Mouse (Mus musculus) T-cell, adult 2 months (primary cell): ENCODE results near the gene Fabp7.
A peak's percentile ranks its signal among the peaks of the same experiment; 100 is the strongest.

Experiments used
- DNase-seq: peaks from one replicate; pipeline ENCODE4 v3.0.0; 2022; ENCODE audit warnings: low spot score

Fabp7 gene

GRCm38 (mm10) chr10:57784876-57785150 is at the start of gene Fabp7:
TSS of gene Fabp7 (plus strand) at chr10:57784881.
- no peak for DNase-seq

- no peak for DNase-seq
These were observed 43.9 kb upstream of the Fabp7 start for GRCm38 (mm10) chr10:57740733-57741132.

DNA sequence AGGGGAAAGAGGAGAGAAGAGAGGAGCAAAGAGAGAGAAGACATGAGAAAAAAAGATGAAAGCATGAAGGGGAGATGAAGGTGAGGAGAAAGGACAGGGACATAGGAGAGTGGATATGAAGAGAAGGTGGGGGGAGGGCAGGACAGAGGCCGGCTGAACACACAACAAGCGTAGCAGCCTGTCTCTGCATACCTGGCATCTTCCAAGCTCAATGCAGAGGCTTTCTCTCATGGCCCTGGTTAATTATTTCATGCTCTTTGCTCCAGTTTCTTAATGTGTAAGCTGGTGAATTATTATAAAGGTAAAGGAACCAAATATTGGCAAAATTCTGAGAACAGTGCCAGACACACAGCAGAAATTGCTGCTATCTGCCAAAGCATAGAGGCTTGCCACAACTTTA is 43.3 kb upstream of the Fabp7 start:
- DNase-seq: no peak

GRCm38 (mm10) chr10:57743045-57743444 is 41.6 kb upstream of the Fabp7 start:
- DNase-seq: no peak

DNA sequence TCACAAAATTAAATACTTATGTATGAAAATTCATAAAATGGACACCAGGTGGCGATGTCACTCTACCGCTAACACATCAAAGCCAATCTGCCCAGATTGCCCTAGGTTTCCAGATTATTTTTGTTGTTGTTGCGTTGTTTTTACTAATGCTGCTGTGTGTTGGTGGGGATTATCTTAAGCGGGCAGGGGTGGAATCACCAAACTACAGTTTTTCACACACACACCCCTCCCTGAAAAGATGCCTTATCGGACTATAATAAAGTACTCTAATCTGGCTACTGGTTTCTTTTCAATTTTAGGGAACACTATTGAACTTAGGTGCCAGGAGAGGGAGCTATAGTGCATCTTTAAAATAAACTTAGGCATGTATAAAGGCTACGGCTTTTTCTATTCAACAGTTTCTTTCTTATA is 41.1 kb upstream of the Fabp7 start:
- peak; percentile 52 for DNase-seq

GRCm38 (mm10) chr10:57744128-57744765 is 40.4 kb upstream of the Fabp7 start:
- no peak for DNase-seq

GRCm38 (mm10) chr10:57745452-57745851 is 39.2 kb upstream of the Fabp7 start:
- DNase-seq: no peak

DNA sequence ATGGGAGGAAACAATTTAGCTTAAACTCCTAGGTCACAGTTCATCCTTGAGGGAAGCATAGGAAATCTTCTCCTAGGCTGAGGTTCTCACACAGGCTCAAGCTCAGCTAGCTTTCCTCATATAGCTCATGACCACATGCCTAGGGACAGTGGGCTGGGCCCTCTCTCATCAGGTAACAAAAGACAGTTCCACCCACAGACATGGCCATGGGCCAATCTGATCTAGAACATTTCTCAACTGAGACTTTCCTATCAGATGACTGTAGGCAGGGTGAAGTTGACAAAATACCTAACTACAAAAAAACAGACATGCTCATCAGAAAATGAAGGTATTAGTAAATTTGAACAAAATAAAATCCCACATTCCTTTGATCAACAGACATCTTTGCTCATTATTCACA is 37.6 kb upstream of the Fabp7 start:
- DNase-seq: no peak

GRCm38 (mm10) chr10:57753343-57753742 is 31.3 kb upstream of the Fabp7 start:
- peak; percentile 76 for DNase-seq

GRCm38 (mm10) chr10:57755201-57755736 is 29.4 kb upstream of the Fabp7 start:
- no peak for DNase-seq

GRCm38 (mm10) chr10:57758999-57759398 is 25.7 kb upstream of the Fabp7 start:
- no peak for DNase-seq

DNA sequence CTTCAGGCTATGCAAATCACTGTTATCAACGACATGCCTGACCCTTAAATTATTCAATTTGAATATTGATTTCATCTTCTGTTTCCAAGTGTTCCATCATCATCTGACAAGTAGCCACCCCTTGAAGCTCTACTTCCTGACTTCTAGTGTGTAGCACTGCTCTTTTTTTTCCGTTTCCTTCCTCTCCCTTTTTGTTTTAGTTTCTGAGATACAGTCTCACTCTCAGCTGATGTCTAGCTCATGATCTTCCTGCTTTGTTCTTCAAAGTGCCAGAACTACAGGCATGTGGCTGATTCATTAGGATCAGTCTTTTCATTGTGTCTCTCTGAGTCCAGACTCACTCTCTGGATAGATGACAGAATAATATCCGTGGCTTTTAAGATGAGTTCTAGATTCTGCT is 24.0 kb upstream of the Fabp7 start:
- no peak for DNase-seq

DNA sequence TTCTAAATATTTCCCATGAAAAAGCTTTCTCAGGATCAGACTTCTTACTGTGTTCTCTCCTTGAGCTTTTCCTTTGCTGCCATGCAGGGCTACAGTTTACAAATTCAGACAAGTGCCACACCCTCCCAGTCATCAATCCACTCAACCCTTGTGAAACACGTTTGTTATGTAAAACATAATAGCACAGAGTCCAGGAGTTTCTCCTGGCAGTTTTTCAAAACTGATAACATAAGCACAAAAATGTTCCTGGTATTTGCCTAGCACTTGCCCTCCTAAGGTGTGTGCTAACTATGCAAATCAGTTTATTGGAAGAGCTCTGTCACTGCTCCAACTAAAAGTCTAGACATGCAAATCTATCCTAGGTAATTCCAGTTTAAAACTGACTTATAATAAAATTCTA is 21.6 kb upstream of the Fabp7 start:
- DNase-seq: no peak

- DNase-seq: no peak
These were observed 1.2 kb upstream of the Fabp7 start for GRCm38 (mm10) chr10:57783289-57784130.

- DNase-seq: no peak
These were observed 378 bp upstream of the Fabp7 start for GRCm38 (mm10) chr10:57784131-57784875.

DNA sequence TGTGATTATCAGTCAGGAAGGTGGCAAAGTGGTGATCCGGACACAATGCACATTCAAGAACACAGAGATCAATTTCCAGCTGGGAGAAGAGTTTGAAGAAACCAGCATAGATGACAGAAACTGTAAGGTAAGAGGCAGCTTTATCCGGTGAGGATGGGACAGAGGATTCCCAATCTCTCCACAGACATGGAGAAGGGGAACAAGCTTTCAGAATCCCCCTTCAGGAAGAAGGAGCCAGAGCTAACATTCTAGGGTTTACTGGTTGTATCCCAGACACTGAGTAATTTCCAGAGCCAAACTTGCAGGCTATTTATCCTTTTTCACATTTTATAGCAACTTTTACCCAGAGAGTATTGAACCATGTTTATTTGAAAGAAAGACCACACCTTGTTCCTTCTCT is 871 bp downstream of the Fabp7 start:
- DNase-seq: no peak

DNA sequence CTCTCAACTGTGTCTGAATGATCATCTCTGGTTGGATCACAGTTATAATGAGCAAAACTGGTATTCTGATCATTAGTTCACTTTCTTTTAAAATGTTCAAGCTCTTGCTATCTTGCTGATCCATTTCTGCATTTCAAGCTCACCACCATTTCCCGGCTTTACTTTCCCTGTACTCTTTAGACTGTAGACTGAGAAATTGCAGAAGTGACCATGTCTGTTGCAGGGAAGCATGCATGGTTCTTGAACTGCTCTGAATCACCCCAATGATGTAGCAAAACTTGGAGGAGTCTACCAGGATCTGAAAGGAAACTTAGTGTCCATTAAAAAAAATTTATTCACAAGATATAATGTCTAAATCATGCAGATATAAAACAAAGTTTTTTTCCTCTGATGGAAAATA is 8.3 kb downstream of the Fabp7 start:
- no peak for DNase-seq

- DNase-seq: no peak
These were observed 9.3 kb downstream of the Fabp7 start, which contains the start of gene Smpdl3a for GRCm38 (mm10) chr10:57794018-57794417. TSS of gene Smpdl3a (plus strand) at chr10:57794335.

DNA sequence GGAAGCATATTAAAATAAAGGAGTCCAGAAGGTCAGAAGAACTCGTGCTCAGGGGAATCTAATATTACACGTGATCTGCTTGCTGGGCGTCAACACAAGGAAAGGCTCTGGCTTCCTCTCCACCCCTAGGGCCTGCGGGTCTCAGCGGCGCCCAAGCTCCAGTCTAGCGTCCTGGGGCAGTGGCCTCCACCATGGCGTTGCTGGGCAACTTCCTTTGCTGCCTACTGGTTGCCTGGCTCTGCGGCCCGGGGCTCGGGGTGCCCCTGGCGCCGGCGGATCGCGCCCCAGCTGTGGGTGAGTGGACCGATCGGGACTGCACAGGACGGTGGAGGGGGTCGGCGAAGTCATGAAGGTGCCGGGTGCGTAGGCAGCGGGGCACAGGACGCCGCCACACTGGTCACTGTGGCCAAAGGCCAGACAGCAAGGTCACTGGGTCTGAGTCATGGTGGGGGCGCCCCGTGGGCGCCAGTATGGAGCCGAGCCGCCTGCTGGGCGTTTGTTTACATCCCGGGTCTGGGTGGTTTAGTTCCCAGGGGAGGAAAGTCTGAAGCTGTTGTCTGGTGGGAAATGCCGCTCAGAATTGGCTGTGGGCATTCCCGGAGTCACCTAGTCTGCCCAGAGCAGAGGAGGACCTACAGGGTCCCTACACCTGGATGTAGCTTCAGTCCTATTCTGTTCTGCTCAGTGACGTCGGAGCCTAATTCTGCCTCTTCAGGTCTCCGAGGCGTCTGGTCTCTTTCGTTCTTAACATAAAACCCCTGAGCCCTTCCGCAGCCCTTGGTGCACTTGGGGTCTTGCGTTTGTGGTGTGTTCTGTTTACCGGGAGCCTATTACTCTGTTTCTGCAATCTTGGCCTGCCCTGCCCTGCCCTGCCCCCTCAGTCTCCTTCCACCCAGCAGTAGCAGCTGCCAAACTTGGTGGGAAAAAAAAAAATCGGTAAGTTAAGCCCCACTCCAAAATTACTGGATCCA is 10.1 kb downstream of the Fabp7 start:
- peak; percentile 54 for DNase-seq

DNA sequence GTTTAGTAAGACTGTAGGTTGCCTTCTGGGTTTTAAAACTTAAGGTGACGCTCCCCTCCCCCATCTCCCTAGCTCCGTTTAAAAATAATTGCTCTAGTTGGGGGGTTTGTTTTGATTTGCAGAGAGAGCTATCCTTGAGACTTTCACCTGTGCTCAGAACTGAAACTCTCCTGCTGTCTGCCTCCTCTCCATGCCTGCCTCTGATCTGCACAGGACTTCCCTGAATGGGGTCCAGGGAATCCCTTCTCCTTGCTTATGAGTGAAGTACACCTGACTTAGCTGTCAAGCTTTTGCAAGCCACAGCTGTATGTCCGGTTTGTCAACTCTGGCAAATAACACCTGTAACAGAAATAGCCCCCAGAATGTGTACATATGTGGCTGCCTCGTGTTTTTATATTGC is 10.9 kb downstream of the Fabp7 start:
- peak; percentile 15 for DNase-seq

GRCm38 (mm10) chr10:57796057-57796456 is 11.4 kb downstream of the Fabp7 start:
- DNase-seq: peak; percentile 51

DNA sequence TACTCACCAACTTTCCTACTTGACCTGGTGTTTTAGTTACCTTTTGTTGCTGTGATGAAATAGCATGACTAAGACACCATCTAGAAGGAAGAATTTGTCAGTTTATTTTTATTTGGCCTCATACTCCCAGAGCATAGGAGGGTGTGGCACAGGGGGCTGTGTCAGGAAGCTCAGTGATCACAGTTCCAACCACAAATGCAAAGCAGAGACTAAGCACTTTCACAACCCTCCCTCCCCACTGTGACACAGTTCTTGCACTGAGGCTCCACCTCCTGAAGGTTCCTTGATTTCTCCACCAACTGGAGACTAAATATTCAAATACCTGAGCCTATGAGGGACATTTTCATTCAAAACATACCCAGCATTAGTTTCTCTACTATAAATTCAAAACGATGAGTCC is 14.8 kb downstream of the Fabp7 start:
- DNase-seq: peak; percentile 37
